Mouse (Mus musculus) ES-E14 (cell line): ENCODE data around the gene Podn. TPM values are rescaled to one million over a fixed set of nuclear protein-coding genes. Genes with fewer than 3 reads are reported as not detected.

Experiments
- DNase-seq: peaks from one replicate; pipeline ENCODE4 v3.0.0-alpha.2; 2013; ENCODE audit warnings: low read depth, low spot score
- H3K27ac ChIP-seq: 2 replicates; pipeline ENCODE4 v1.5.1; 2012; ENCODE audit warnings: low read depth, mild to moderate bottlenecking, low read length, moderate library complexity, mixed read lengths; ENCODE audit not compliant: poor library complexity, insufficient read depth, severe bottlenecking
- H3K36me3 ChIP-seq: 2 replicates; pipeline ENCODE4 v1.6.1; 2012; ENCODE audit warnings: mild to moderate bottlenecking, low read length, moderate library complexity, mixed read lengths; ENCODE audit not compliant: control insufficient read depth, poor library complexity, insufficient read depth, severe bottlenecking
- H3K4me1 ChIP-seq, 2 experiments: fragments of 150-350 bp in 1 of 2; sonication (generic) in 1 of 2; 2 replicates each; pipeline ENCODE4 v1.6.1; 2012; ENCODE audit warnings: low read length in 2 of 2, mild to moderate bottlenecking in 1 of 2, mixed read lengths in 1 of 2; ENCODE audit not compliant: control insufficient read depth in 2 of 2, insufficient read depth in 2 of 2, poor library complexity in 1 of 2
- H3K4me3 ChIP-seq, 2 experiments: fragments of 150-350 bp in 1 of 2; sonication (generic) in 1 of 2; 2 replicates each; pipeline ENCODE4 v1.5.1; 2012; ENCODE audit warnings: low read length in 2 of 2, low read depth in 1 of 2, mild to moderate bottlenecking in 1 of 2, mixed read lengths in 1 of 2; ENCODE audit not compliant: insufficient read depth in 1 of 2, poor library complexity in 1 of 2, severe bottlenecking in 1 of 2
- H3K9ac ChIP-seq: 2 replicates; pipeline ENCODE4 v1.6.1; 2012; ENCODE audit warnings: low read depth, mild to moderate bottlenecking, low read length, mixed read lengths; ENCODE audit not compliant: poor library complexity, insufficient read depth, severe bottlenecking
- H3K9me3 ChIP-seq: fragments of 150-350 bp; sonication (generic); 2 replicates; pipeline ENCODE4 v1.6.1; 2012; ENCODE audit warnings: low read depth, mild to moderate bottlenecking, low read length; ENCODE audit not compliant: control insufficient read depth, insufficient read depth
- CHD2 ChIP-seq: IDR thresholded peaks from 2 replicates; pipeline ENCODE4 v1.6.1; 2014; ENCODE audit warnings: mild to moderate bottlenecking, low read depth, low read length, inconsistent platforms
- HCFC1 ChIP-seq: IDR thresholded peaks from 2 replicates; pipeline ENCODE4 v1.6.1; 2012; ENCODE audit warnings: low read length, inconsistent platforms, borderline replicate concordance; ENCODE audit not compliant: insufficient read depth
- MAFK ChIP-seq: IDR thresholded peaks from 2 replicates; pipeline ENCODE4 v1.6.1; 2014; ENCODE audit warnings: mild to moderate bottlenecking, low read depth, low read length, inconsistent platforms; ENCODE audit not compliant: insufficient read depth
- ZC3H11A ChIP-seq: IDR thresholded peaks from 2 replicates; pipeline ENCODE4 v1.6.1; 2012; ENCODE audit warnings: low read depth, mild to moderate bottlenecking, inconsistent platforms, low read length, borderline replicate concordance
- ZNF384 ChIP-seq: IDR thresholded peaks from 2 replicates; pipeline ENCODE4 v1.6.1; 2012; ENCODE audit warnings: low read depth, low read length, inconsistent platforms
- in situ Hi-C, 2 experiments: fragments of 600-800 bp; cut with MboI; formaldehyde crosslinking; loops; one replicate each; pipeline ENCODE4 v1.15.1; 2025; ENCODE audit warnings: low sequenced_read_pairs in 2 of 2, inconsistent platforms in 1 of 2; ENCODE audit not compliant: unreplicated experiment in 2 of 2
- total RNA-seq: library from RNA; depleted of rRNA; stranded (reverse); fragments of 300-350 nt; gene quantifications from 2 replicates; pipeline ENCODE4 v1.2.3, GENCODE M21; 2012

Podn gene
- total RNA-seq, 1 experiment: 1.0 TPM

GRCm38 (mm10) chr4:108059601-108060379, 36.5 kb downstream of the Podn start:
- no peak for DNase-seq
- in situ Hi-C loops: no loop called here
- no peak for TF ChIP-seq ZC3H11A
- TF ChIP-seq CHD2: no peak
- no peak for TF ChIP-seq HCFC1
- no peak for TF ChIP-seq MAFK
- no peak for TF ChIP-seq ZNF384
- no peak overlapping the region for H3K4me3 ChIP-seq
- H3K27ac ChIP-seq: no peak overlapping the region
- H3K36me3 ChIP-seq: no peaks in the 10 kb centered on the region; the same call in 1 of the 2 replicates
- no peak overlapping the region for H3K9ac ChIP-seq
- H3K4me1 ChIP-seq: 0 out of 4 replicates have a peak, but pooled peaks cover 0 to 2% of the 10 kb centered on the region in 2 experiments
- no peaks in the 10 kb centered on the region for H3K9me3 ChIP-seq

- H3K4me1 ChIP-seq: 0 out of 4 replicates have a peak, but pooled peaks cover 0 to 2% of the 10 kb centered on the region in 2 experiments
- H3K36me3 ChIP-seq: no peaks in the 10 kb centered on the region
- in situ Hi-C loops: no loop called here
- DNase-seq: no peak
- no peak overlapping the region for H3K4me3 ChIP-seq
- TF ChIP-seq MAFK (no peak), CHD2 (no peak), ZC3H11A (no peak), HCFC1 (no peak), ZNF384 (no peak)
- no peak overlapping the region for H3K27ac ChIP-seq
- H3K9ac ChIP-seq: no peak overlapping the region
- no peaks in the 10 kb centered on the region for H3K9me3 ChIP-seq
Measured at GRCm38 (mm10) chr4:108058166-108058565, 38.1 kb downstream of the Podn start.

GRCm38 (mm10) chr4:108057247-108057646, 39.0 kb downstream of the Podn start:
- no peaks in the 10 kb centered on the region for H3K9me3 ChIP-seq
- H3K4me3 ChIP-seq: no peak overlapping the region
- no peak overlapping the region for H3K27ac ChIP-seq
- TF ChIP-seq ZC3H11A: no peak
- TF ChIP-seq HCFC1: no peak
- no peak for TF ChIP-seq MAFK
- TF ChIP-seq CHD2: no peak
- TF ChIP-seq ZNF384: no peak
- H3K36me3 ChIP-seq: no peaks in the 10 kb centered on the region
- no peak for DNase-seq
- H3K9ac ChIP-seq: no peak overlapping the region
- in situ Hi-C loops: no loop called here
- 0 out of 4 replicates have a peak, but pooled peaks cover 0 to 2% of the 10 kb centered on the region in 2 experiments for H3K4me1 ChIP-seq

- TF ChIP-seq ZC3H11A (no peak), CHD2 (no peak), HCFC1 (no peak), MAFK (no peak), ZNF384 (no peak)
Measured at GRCm38 (mm10) chr4:108055873-108056272, 40.4 kb downstream of the Podn start.

More at GRCm38 (mm10) chr4:108055873-108056272, 40.4 kb downstream of the Podn start:
- Histone ChIP-seq H3K27ac (no peak overlapping the region), H3K4me3 (no peak overlapping the region), H3K36me3 (peaks cover 3% of the 10 kb centered on the region; the same call in 1 of the 2 replicates), H3K9me3 (no peaks in the 10 kb centered on the region), H3K4me1 (0 out of 4 replicates have a peak, but pooled peaks cover 0 to 2% of the 10 kb centered on the region in 2 experiments), H3K9ac (no peak overlapping the region)
- DNase-seq: no peak
- in situ Hi-C loops: no loop called here
